Mouse (Mus musculus) liver, embryonic 11.5 days (tissue): ENCODE data around the gene Hipk1. TPM values are rescaled to one million over a fixed set of nuclear protein-coding genes. Genes with fewer than 3 reads are reported as not detected.
A peak's percentile ranks its signal among the peaks of the same experiment; 100 is the strongest.
"Not testable (repeated sequence)": the region's sequence is repeated elsewhere in the genome, so short reads cannot be mapped to it uniquely, and the experiment has no call there.

Source experiments
- ATAC-seq: fragments of 200-750 bp; cut with Nextera tagmentation; replicated peaks from 2 replicates; pipeline ENCODE4 v1.8.0; 2017; ENCODE audit warnings: moderate number of reproducible peaks, mild to moderate bottlenecking, moderate TSS enrichment, moderate library complexity; ENCODE audit not compliant: low FRiP score
- DNase-seq: peaks from one replicate; pipeline ENCODE4 v3.0.0-alpha.2; 2017; ENCODE audit warnings: low spot score
- H3K27ac ChIP-seq: fragments of 300-500 bp; sonication (generic); 2 replicates; pipeline ENCODE4 v1.5.1; 2014; ENCODE audit warnings: mild to moderate bottlenecking, low read depth, low read length, control low read depth
- H3K27me3 ChIP-seq: fragments of 300-500 bp; sonication (generic); replicated peaks from 2 replicates; pipeline ENCODE4 v1.6.1; 2014; ENCODE audit warnings: low read length, mixed read lengths; ENCODE audit not compliant: control insufficient read depth, insufficient read depth
- H3K36me3 ChIP-seq: fragments of 300-500 bp; sonication (generic); 2 replicates; pipeline ENCODE4 v1.6.1; 2014; ENCODE audit warnings: mild to moderate bottlenecking, low read length, moderate library complexity, mixed read lengths; ENCODE audit not compliant: control insufficient read depth, insufficient read depth
- H3K4me1 ChIP-seq: fragments of 300-500 bp; sonication (generic); replicated peaks from 2 replicates; pipeline ENCODE4 v1.6.1; 2014; ENCODE audit warnings: low read length, mixed read lengths; ENCODE audit not compliant: control insufficient read depth, insufficient read depth
- H3K4me2 ChIP-seq: fragments of 300-500 bp; sonication (generic); 2 replicates; pipeline ENCODE4 v1.6.1; 2014; ENCODE audit warnings: mild to moderate bottlenecking, control low read depth, moderate library complexity
- H3K4me3 ChIP-seq: fragments of 300-500 bp; sonication (generic); 2 replicates; pipeline ENCODE4 v1.5.1; 2014; ENCODE audit warnings: low read depth, low read length, control low read depth
- H3K9ac ChIP-seq: fragments of 300-500 bp; sonication (generic); 2 replicates; pipeline ENCODE4 v1.6.1; 2014; ENCODE audit warnings: low read depth, low read length, control low read depth
- H3K9me3 ChIP-seq: fragments of 300-500 bp; sonication (generic); 2 replicates; pipeline ENCODE4 v1.6.1; 2016; ENCODE audit warnings: low read length, inconsistent platforms, mixed read lengths; ENCODE audit not compliant: control insufficient read depth
- WGBS: fragments of 180-500 bp; shearing (Covaris S2); extraction: QIAGEN DNeasy Blood & Tissue Kit; methylation state at CpG from one replicate; pipeline ENCODE4 v1.1.7; 2014; 5-methylcytosine and 5-hydroxymethylcytosine counted together
- polyA plus RNA-seq: library from polyadenylated mRNA; unstranded; fragments of >200 nt; fragmentation: Nextera tagmentation; extraction: Ambion mirVana; gene quantifications from 2 replicates; pipeline ENCODE4 v1.2.1, GENCODE M21; 2014

The Hipk1 gene
- polyA plus RNA-seq, 1 experiment from 2014 or later: 15.7 TPM

DNA sequence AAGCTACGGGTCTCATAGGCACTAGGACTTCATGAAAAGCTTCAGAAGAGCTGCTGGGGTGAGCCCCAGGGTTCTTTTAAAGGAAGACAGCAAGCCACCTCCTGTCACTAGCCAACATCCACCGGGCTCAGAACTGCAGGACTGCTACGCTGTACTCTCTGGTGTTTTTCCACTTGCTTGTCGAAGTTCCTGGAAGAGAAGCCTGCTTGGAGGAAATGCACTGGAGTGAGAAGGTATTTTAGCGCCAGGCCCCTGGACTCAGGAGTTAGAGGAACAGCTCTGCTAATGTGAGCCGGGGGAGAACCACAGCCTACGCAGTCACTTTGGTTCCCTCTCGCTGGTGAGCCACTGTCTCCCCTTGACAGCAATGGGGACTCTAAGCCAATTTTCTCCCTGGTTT is 11.5 kb upstream of the Hipk1 start:
- Histone ChIP-seq H3K9ac (no peak overlapping the region), H3K36me3 (peaks cover 20% of the 10 kb centered on the region), H3K9me3 (no peaks in the 10 kb centered on the region), H3K4me2 (no peak overlapping the region), H3K27me3 (no peaks in the 10 kb centered on the region), H3K4me1 (peaks cover 39% of the 10 kb centered on the region), H3K4me3 (no peak overlapping the region), H3K27ac (peak overlapping the region; percentile 73)
- DNase-seq (no peak), ATAC-seq (no peak)
- WGBS: 57% methylated on average over 8 of the region's 8 CpGs

DNA sequence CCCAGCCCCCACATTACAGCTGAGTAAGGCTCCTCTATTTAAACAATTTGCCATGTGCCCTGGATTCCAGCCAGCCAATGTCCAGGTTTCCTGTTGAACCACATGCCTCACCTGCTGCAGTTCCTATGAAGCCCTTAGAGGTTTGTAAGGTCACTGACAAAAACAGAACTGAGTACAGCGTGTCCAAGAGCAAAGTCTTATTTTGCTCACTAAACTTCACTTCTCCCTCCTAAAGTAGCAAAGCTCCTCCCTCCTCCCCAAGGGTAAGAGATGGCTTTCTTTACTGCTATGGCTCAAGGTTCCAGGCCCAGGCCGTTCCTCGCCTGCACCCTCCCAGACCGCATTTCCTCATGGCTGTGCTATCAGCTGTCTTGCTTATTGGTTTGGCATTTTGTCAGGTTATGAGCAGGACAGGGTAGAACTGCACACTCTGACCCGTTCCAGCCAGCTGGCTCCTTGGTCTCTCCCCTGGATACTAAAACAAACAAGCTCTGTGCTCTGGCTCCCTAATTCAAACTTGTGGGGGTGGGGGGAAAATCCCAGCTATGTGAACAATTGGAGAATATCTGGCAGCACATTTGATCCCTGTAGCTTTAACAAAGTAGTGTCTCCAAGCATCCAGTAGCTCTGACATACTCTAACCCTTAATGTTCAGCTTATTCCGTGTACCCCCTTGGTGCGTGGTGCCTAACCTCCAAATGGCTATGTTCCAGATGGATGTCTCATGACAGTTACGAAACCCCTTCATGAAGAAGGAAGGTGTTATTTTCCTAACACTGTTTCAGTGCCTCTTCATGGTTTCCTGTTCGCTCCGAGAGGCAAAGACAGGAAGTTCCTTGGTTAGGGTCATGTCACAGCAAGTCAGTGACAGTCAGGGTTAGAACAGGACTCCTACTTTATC is 10.5 kb upstream of the Hipk1 start:
- H3K4me2 ChIP-seq: peak overlapping the region; percentile 40
- H3K4me3 ChIP-seq: no peak overlapping the region
- H3K27ac ChIP-seq: peak overlapping the region; percentile 83
- ATAC-seq (peak; percentile 63), DNase-seq (no peak)
- H3K9me3 ChIP-seq: no peaks in the 10 kb centered on the region
- 40% methylated on average over 10 of the region's 10 CpGs for WGBS
- peak overlapping the region; percentile 44 for H3K9ac ChIP-seq
- H3K36me3 ChIP-seq: peaks cover 16% of the 10 kb centered on the region
- H3K4me1 ChIP-seq: peaks cover 37% of the 10 kb centered on the region
- H3K27me3 ChIP-seq: no peaks in the 10 kb centered on the region

DNA sequence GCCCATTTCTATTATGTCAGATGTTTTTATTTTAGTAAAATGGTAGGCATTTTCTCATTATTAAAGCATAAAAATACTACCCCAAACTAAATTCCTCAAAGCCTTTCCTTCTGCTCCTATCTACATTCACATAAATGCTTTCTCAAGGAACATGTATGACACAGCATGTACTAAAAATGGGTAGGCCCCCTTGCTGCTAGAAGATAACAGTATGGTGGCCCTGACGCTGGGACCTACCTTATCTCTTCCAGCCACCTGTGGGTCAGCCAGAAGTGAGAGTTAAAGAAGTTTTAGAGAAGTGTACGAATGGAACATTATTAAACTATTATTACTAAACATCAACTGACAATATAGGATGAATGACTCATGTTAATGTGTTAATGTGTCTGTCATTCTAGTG is 8.1 kb upstream of the Hipk1 start:
- no peak overlapping the region for H3K9ac ChIP-seq
- WGBS: 33% methylated on average over 2 of the region's 2 CpGs
- H3K9me3 ChIP-seq: no peaks in the 10 kb centered on the region
- H3K4me1 ChIP-seq: peaks cover 26% of the 10 kb centered on the region
- H3K36me3 ChIP-seq: peaks cover 11% of the 10 kb centered on the region
- H3K27ac ChIP-seq: peak overlapping the region; percentile 89; the same call in 1 of the 2 replicates
- ATAC-seq (peak; percentile 94), DNase-seq (no peak)
- H3K4me2 ChIP-seq: no peak overlapping the region
- no peak overlapping the region for H3K4me3 ChIP-seq
- no peaks in the 10 kb centered on the region for H3K27me3 ChIP-seq

DNA sequence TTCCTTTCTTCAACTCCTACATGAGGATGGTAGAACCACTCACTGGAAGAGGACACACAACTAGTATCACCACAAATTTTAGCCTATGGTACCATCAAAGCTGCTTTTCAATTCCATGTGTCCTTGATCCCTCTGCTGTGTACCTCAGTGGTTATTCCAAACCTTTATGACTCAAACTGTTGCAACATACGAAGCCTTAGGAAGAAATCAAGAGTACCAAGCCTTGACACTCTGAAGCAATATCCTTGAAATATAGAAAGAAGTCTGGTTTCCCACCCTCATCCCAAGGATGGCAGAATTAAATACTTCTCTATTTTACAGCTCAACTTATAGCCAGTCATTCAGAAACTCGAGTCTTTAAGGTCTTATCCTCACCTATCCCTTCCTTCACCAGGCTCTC is 5.0 kb upstream of the Hipk1 start:
- no peaks in the 10 kb centered on the region for H3K36me3 ChIP-seq
- H3K9me3 ChIP-seq: no peaks in the 10 kb centered on the region
- H3K4me2 ChIP-seq: no peak overlapping the region
- no peak for ATAC-seq
- no peak overlapping the region for H3K9ac ChIP-seq
- peaks cover 16% of the 10 kb centered on the region for H3K4me1 ChIP-seq
- no peak overlapping the region for H3K27ac ChIP-seq
- no peaks in the 10 kb centered on the region for H3K27me3 ChIP-seq
- H3K4me3 ChIP-seq: no peak overlapping the region
- no peak for DNase-seq
- WGBS: 60% methylated on average over 2 of the region's 2 CpGs

DNA sequence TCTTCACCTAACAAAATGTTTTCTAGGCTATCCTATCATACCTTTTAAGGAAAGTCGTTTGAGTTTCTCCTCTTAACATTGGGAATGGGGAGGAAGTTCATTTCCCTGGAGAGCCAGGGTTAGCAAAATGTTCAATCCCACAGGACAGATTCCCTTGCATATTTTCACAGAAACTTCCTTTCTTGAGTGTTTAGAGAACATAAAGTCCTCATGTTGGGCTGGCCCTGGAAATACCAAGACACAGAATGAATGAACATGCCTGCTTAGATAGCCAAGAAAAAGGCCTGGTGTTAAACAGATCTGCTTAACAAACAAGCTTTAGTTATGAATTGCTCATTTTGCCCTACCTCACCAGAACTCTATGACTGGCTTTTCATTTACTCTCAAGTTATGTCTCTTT is 1.2 kb upstream of the Hipk1 start:
- Histone ChIP-seq H3K4me3 (no peak overlapping the region), H3K9me3 (no peaks in the 10 kb centered on the region), H3K27me3 (no peaks in the 10 kb centered on the region), H3K27ac (no peak overlapping the region), H3K4me1 (peaks cover 12% of the 10 kb centered on the region; the same call in 1 of the 2 replicates), H3K36me3 (no peaks in the 10 kb centered on the region), H3K4me2 (no peak overlapping the region), H3K9ac (no peak overlapping the region)
- DNase-seq (no peak), ATAC-seq (no peak)
- WGBS: 82% methylated on average over 1 of the region's 1 CpGs

DNA sequence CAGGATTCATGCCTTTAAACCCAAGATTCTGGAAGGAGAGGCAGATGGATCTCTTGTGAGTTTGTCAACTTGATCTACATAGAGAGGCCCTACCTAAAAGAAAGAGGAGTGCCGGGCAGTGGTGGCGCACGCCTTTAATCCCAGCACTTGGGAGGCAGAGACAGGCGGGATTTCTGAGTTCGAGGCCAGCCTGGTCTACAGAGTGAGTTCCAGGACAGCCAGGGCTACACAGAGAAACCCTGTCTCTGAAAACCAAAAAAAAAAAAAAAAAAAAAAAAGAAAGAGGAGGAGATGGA is 696 bp upstream of the Hipk1 start:
- H3K36me3 ChIP-seq, H3K9me3 ChIP-seq, DNase-seq, H3K27me3 ChIP-seq, ATAC-seq: not testable (repeated sequence)
- peaks cover 17% of the 10 kb centered on the region; the same call in 1 of the 2 replicates for H3K4me1 ChIP-seq
- H3K4me3 ChIP-seq: peak overlapping the region; percentile 68; the same call in 1 of the 2 replicates
- H3K4me2 ChIP-seq: peak overlapping the region; percentile 88
- peak overlapping the region; percentile 92 for H3K27ac ChIP-seq
- WGBS: 69% methylated on average over 5 of the region's 5 CpGs
- peak overlapping the region; percentile 5; the same call in 1 of the 2 replicates for H3K9ac ChIP-seq

DNA sequence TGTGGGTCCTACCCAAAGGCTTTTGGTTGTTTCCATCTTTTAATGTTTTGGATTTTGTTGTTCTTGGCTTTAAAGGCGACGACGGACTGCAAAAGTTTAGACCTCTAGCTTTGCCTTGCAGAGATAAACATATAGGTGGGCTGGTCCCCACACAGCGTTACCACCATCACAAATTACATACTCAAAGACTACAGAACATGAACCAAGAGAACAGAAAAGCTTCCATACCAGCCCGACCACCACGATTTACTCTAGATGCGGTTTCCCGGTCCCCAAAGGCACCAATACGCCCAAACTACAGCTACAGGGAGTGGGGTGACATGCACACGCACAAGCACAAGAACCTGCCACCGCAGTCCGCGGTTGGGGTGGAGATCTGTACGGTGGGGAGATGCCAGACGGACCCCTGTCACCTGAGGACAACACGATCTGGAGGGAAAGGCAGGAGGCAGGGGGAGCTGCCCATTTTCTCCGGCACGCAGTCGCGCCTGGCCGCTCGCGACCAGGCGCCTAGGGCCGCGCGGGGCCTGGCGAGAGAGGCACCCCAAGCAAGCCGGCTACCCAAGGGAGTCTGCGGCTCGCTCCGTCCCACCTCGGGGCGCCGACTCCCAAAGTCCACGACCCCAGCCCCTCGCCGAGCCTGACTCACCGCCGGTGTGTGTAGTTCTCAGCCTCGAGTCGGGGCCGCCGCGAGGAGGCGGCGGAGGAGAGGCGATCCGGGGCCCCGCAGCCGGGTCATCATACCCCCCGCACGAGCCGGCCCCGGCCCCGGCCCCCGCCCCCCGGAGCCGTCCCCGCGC is 817 bp downstream of the Hipk1 start:
- peak; percentile 61 for ATAC-seq
- WGBS: under 1% methylated on average over 53 of the region's 61 CpGs
- peaks cover 23% of the 10 kb centered on the region for H3K4me1 ChIP-seq
- no peaks in the 10 kb centered on the region for H3K9me3 ChIP-seq
- peak overlapping the region; percentile 92 for H3K27ac ChIP-seq
- peak overlapping the region; percentile 75 for H3K9ac ChIP-seq
- no peaks in the 10 kb centered on the region for H3K27me3 ChIP-seq
- H3K4me2 ChIP-seq: peak overlapping the region; percentile 88
- H3K36me3 ChIP-seq: no peaks in the 10 kb centered on the region
- peak; percentile 67 for DNase-seq
- H3K4me3 ChIP-seq: peak overlapping the region; percentile 68

DNA sequence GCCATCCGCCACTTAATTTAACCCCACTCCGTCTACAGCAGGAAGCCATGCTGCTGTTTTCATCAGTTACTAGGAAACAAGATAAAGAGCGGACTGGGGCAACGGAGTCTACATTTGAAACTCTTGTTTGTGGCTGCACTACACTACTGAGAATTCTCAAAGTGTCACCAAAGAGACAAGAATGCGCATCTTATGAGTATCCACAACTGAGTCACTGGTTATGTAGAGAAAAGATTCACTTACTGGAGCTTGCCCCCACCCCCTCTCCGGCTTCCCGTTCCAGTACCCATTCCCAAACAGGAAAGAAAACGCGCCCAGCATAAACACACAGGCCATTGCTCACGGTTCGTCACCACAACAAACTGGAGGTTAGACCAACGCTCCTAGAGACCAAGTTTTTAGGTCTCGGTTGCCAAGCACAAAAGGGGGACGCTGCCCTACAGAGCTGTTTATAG is 1.4 kb downstream of the Hipk1 start:
- peak overlapping the region; percentile 75 for H3K9ac ChIP-seq
- H3K4me1 ChIP-seq: peaks cover 23% of the 10 kb centered on the region
- H3K27me3 ChIP-seq: no peaks in the 10 kb centered on the region
- H3K4me3 ChIP-seq: peak overlapping the region; percentile 68
- 1% methylated on average over 14 of the region's 14 CpGs for WGBS
- peak overlapping the region; percentile 88 for H3K4me2 ChIP-seq
- DNase-seq: peak; percentile 64
- peak overlapping the region; percentile 92 for H3K27ac ChIP-seq
- H3K9me3 ChIP-seq: no peaks in the 10 kb centered on the region
- peak; percentile 30; the same call in 1 of the 2 replicates for ATAC-seq
- no peaks in the 10 kb centered on the region for H3K36me3 ChIP-seq
